In the genomic region with DNA sequence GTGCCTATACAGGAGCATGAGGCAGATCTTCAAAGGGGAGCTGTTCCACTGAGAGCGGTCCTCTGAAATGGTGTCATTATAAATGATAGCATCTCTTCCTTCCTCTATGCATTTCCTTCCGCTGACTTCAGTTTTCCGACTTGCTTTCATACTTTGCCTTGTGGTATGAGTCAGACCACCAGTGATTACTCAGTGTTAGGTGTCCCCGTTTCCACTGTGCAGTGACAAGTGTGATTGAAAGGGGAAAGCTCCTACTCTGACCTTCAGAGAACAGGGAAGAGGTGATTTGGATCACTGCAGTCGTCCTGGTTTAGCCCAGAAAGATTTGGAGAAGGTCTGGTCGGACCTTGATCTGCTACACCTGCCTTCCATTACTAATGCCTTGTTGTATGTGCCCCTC, we compare ENCODE assay signal across 26 mouse cellular contexts.
DNase-seq lines count a peak whose midpoint lies in the region; ATAC-seq and TF ChIP-seq lines count a peak whose summit lies in the region.
"Had no signal": no experiment of that assay in that cellular context is flagged by ENCODE, and none has a peak within 500 bp of the region (broad histone marks: within the 10 kb centered on the region; RNA-seq: fewer than 3 reads in every experiment).

No protein-coding gene starts in this region.

- no peak for TF ChIP-seq POLR2A in thymus, adult 2 months (IDR thresholded peaks at IDR 0.05; ENCODE audit: control insufficient read depth, extremely low read depth, insufficient read depth, low read length, poor library complexity)

- H3K4me2 ChIP-seq in lung, embryonic 14.5 days, result no peak overlapping the region
- H3K4me2 ChIP-seq: embryonic facial prominence, embryonic 15.5 days; forebrain, embryonic 12.5 days; intestine, embryonic 15.5 days; limb, embryonic 13.5 days; liver, embryonic 13.5 days had no signal

- H3K9me3 ChIP-seq in lung, embryonic 14.5 days (ENCODE audit: low read depth, low read length), result no peaks in the 10 kb centered on the region
- H3K9me3 ChIP-seq: embryonic facial prominence, embryonic 10.5 days; embryonic facial prominence, embryonic 15.5 days; forebrain, embryonic 12.5 days; intestine, embryonic 15.5 days; limb, embryonic 13.5 days; liver, embryonic 13.5 days had no signal

- no peak for TF ChIP-seq CTCF in lung, embryonic 14.5 days (IDR thresholded peaks at IDR 0.05; ENCODE audit: low read depth)
- no peak for TF ChIP-seq CTCF in thymus, adult 2 months (IDR thresholded peaks at IDR 0.05; ENCODE audit: borderline replicate concordance, control insufficient read depth, extremely low read depth, insufficient read depth, low read length, poor library complexity)

- H3K9ac ChIP-seq in lung, embryonic 14.5 days, result no peak overlapping the region
- H3K9ac ChIP-seq: embryonic facial prominence, embryonic 15.5 days; forebrain, embryonic 12.5 days; forebrain, postnatal 0 days; intestine, embryonic 15.5 days; limb, embryonic 13.5 days; liver, embryonic 13.5 days had no signal

- no peak overlapping the region for H3K27ac ChIP-seq in lung, embryonic 14.5 days (ENCODE audit: low read depth)
- H3K27ac ChIP-seq in thymus, adult 2 months (ENCODE audit: control insufficient read depth, insufficient read depth, low read length), result no peak overlapping the region
- H3K27ac ChIP-seq: embryonic facial prominence, embryonic 10.5 days; embryonic facial prominence, embryonic 15.5 days; forebrain, embryonic 12.5 days; intestine, embryonic 15.5 days; limb, embryonic 13.5 days; liver, embryonic 13.5 days; macrophage had no signal

- no peak overlapping the region for H3K4me3 ChIP-seq in lung, embryonic 14.5 days (ENCODE audit: low read depth, low read length)
- no peak overlapping the region for H3K4me3 ChIP-seq in thymus, adult 2 months (ENCODE audit: control insufficient read depth, insufficient read depth, low read length)
- H3K4me3 ChIP-seq: embryonic facial prominence, embryonic 10.5 days; embryonic facial prominence, embryonic 15.5 days; forebrain, embryonic 12.5 days; intestine, embryonic 15.5 days; limb, embryonic 13.5 days; liver, embryonic 13.5 days had no signal

- WGBS in lung, embryonic 14.5 days, result 56% methylated on average over 6 of the region's 6 CpGs
- WGBS in thymus, adult 2 months, result 35% methylated on average over 6 of the region's 6 CpGs

- H3K27me3 ChIP-seq in lung, embryonic 14.5 days (ENCODE audit: insufficient read depth, low read length), result no peaks in the 10 kb centered on the region
- no peaks in the 10 kb centered on the region for H3K27me3 ChIP-seq in thymus, adult 2 months (ENCODE audit: control insufficient read depth, insufficient read depth, low read length)
- H3K27me3 ChIP-seq: embryonic facial prominence, embryonic 15.5 days; forebrain, embryonic 12.5 days; intestine, embryonic 15.5 days; limb, embryonic 13.5 days; liver, embryonic 13.5 days had no signal

- DNase-seq in heart, adult 11 months, result peak; percentile 33
- DNase-seq in heart, postnatal 36 days, result no peak
- DNase-seq in lung, embryonic 14.5 days, result peak; percentile 29
- no peak for DNase-seq in lung, postnatal 36 days
- DNase-seq in CD4-positive, CD25-positive, alpha-beta regulatory T cell, adult 2 months (ENCODE audit: low read depth, low spot score), result peak; percentile 6
- DNase-seq in adrenal gland, postnatal 36 days, result peak; percentile 21 to 25
- no peak for DNase-seq in thymus, adult 2 months
- no peak for DNase-seq in urinary bladder, postnatal 4 days (ENCODE audit: low spot score in 2 of 2)
- DNase-seq: cerebellum, adult 2 months; cerebellum, postnatal 14 days; forebrain, postnatal 0 days; heart, postnatal 14 days; kidney, adult 9 months; kidney, postnatal 4 days; liver, embryonic 13.5 days; lung, adult 18-20 months; midbrain, embryonic 14.5 days; thymus, postnatal 14 days had no signal

- intact Hi-C loops in heart, postnatal 36 days (cut with DNase I), result no loop called here

- ATAC-seq in lung, embryonic 14.5 days (ENCODE audit: insufficient read depth), result no peak
- ATAC-seq: forebrain, postnatal 0 days; hindbrain, embryonic 16.5 days; intestine, embryonic 15.5 days had no signal

- no peaks in the 10 kb centered on the region for H3K36me3 ChIP-seq in lung, embryonic 14.5 days (ENCODE audit: insufficient read depth)
- no peaks in the 10 kb centered on the region for H3K36me3 ChIP-seq in thymus, adult 2 months (ENCODE audit: control insufficient read depth, insufficient read depth, low read length)
- H3K36me3 ChIP-seq: embryonic facial prominence, embryonic 10.5 days; embryonic facial prominence, embryonic 15.5 days; forebrain, embryonic 12.5 days; G1E; intestine, embryonic 15.5 days; limb, embryonic 13.5 days; liver, embryonic 13.5 days had no signal

- no peaks in the 10 kb centered on the region for H3K4me1 ChIP-seq in lung, embryonic 14.5 days (ENCODE audit: insufficient read depth)
- H3K4me1 ChIP-seq in thymus, adult 2 months (replicated peaks; ENCODE audit: control insufficient read depth, insufficient read depth, low read length), result no peaks in the 10 kb centered on the region
- H3K4me1 ChIP-seq: embryonic facial prominence, embryonic 10.5 days; embryonic facial prominence, embryonic 15.5 days; forebrain, embryonic 12.5 days; intestine, embryonic 15.5 days; liver, embryonic 13.5 days had no signal

Comparison
In these comparisons a context has a peak if more than half of its experiments do, and no peak if none do; other contexts are left out.
1. DNase-seq: peak in heart, adult 11 months (single experiment), lung, embryonic 14.5 days (single experiment), CD4-positive, CD25-positive, alpha-beta regulatory T cell, adult 2 months (single experiment) and adrenal gland, postnatal 36 days (2 of 2); none in heart, postnatal 36 days (0 of 2), lung, postnatal 36 days (single experiment), thymus, adult 2 months (single experiment) and urinary bladder, postnatal 4 days (0 of 2).